Mouse (Mus musculus): ENCODE measurements around the gene Fam78b.

Gene Fam78b

GRCm38 (mm10) chr1:167001174-167001843, at the start of gene Fam78b:
Gene Fam78b (plus strand): TSS chr1:167001417.
- peak in 1 of 2 experiments; percentile 15 for DNase-seq

DNA sequence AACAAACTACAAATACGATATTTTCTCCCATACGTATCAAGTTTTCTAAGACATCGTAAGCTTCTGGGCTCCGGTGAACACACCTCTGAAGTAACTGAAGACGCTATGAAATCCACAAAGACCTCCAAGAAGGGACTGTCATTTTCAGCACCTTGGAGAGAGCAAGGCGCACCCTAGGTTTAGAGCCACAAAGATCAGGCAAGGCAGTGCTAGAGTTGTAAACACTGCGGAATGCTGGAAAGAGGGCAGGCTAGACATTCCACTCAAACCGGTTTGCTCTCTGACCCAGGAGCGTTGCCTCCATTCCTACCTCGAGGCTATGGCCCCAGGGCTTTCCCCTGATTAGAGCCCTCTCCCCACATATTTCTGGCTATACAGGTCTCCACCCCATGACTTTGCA, 36.7 kb upstream of the Fam78b start:
- peak in 1 of 2 experiments; percentile 21 for DNase-seq

DNA sequence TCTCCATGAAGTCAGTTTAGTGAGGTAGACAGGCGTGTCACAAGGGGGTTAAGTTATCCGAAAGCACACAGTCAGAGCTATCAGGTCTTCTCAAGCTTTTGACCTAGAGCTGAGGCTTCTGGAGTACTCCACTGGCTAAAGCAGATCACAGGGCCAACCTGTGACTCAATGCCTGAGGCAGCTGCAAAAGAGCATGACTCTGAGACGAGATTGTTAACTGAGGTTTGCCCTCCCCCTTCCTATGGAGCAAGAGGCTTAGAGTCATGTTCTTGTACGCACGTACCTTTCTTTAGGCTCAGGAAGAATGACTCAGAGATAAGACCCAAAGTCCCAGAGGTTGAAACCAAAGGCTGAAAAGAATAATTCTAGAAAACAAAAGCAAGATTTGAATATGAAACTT, 32.9 kb upstream of the Fam78b start:
- no peak for DNase-seq

- no peak for DNase-seq
Measured at GRCm38 (mm10) chr1:166973731-166974130, 27.5 kb upstream of the Fam78b start.

GRCm38 (mm10) chr1:166978611-166979010, 22.6 kb upstream of the Fam78b start:
- DNase-seq: no peak

DNA sequence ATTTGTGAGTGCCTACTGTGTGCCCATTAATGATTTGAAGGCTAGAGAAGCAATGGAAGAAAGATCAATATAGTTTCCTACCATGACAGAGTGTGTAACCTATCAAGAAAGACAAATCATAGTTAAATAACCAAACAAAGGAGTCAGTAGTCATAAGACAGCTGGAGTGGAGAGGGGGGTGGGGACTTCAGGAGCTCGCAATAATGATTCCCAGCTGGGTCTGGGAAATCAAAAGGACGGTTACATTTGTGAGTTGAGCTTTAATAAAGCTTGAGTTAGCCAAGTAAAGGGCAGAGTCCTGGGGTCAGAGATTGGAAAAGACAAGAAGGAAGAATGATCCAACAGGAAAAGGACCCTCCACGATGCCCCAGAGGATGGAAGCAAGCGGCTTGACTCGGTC, 7.0 kb upstream of the Fam78b start:
- DNase-seq: no peak

- DNase-seq: no peak
Measured at GRCm38 (mm10) chr1:166996250-166996649, 5.0 kb upstream of the Fam78b start.

DNA sequence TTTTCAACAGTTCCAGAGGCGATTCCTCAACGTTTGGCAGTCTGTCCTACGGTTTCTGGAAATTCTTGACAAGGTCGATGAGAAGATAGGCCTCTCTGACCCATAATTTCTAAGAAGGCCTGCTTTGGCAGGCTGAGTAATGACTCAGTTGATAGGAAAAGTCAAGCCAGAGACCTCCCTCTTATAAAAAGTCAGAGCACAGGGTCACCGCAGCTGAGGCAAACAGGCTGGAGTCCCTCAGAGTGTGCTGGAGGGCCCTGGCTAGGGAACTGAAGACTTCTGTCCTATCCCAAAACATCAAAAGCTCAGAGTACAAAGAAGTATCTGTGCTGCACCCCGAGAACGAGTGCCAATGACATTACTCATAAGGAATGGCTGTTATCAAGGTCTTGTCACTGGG, 4.4 kb upstream of the Fam78b start:
- no peak for DNase-seq

DNA sequence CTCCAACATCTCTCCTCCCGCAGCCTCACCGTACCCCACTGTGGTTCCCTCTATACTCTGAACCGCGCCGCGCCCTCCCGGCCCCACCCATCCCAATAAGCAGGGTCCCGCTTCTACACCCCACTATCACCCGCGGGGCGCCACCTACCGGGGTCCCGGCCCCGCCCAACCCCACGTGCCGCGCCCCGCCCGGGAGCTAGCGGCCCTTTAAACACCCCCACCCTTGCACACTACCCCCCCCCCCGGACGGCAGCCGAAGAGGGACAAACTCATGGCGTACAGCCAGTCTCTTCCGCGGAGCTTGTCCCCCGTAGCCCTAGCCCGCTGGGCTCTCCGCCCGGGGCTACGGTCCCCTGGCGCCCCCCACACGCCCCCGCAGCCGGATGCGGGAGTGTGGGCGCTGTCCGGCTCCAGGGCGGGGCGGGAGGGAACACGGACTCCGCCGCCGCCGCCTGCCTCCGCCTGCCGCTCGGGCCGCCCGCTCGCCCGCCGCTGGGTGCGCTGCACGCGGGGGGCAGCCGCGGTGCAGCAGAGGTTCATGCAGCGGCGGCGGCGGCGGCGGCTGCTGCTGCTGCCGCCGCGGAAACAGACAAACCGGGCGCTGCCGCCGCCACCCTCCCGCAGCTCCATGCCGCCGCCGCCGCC, 566 bp upstream of the Fam78b start:
- peak; percentile 82 to 85 for DNase-seq

- peak in 1 of 2 experiments; percentile 13 for DNase-seq
Measured at GRCm38 (mm10) chr1:167001844-167002485, 748 bp downstream of the Fam78b start.

DNA sequence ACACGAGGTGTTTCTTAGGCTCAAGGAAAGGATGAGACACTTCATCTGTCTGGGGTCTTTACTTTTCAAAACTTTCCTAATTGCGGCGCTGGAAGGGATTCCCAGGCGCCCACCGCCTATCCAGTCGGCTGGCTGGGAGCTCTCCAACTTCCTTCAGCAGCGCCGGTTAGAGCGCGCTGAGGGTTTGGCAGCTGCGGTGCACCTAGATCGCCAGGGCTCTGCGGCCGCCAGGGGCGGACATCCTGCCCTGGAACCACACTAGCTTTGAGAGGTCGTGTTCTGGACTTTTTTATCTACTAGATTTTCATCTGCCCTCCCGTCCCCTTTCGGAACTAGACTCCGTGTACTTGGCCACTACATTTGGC, 1.3 kb downstream of the Fam78b start:
- DNase-seq: peak; percentile 58 to 70

DNA sequence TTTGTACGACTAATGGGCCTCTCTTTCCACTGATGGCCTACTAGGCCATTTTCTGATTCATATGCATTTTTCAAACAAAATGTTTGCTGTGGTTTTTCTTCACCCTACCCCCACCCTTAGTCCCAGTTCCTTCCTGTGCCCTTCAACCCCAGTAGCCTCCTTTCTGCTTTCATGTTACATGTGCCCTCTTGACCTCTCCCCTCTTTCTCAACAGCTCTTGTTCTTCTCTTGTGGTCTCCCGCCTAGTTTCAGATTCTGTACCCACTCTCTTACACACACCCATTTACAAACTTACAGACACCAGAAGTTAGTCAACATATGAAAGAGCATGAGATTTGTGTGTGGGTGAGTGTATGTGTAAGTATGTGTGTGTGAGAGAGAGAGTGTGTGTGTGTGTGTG, 3.4 kb downstream of the Fam78b start:
- DNase-seq: peak in 1 of 2 experiments; percentile 21

- peak in 1 of 2 experiments; percentile 17 for DNase-seq
Measured at GRCm38 (mm10) chr1:167007341-167007740, 6.1 kb downstream of the Fam78b start.

- DNase-seq: no peak
Measured at GRCm38 (mm10) chr1:167010190-167010589, 9.0 kb downstream of the Fam78b start.

GRCm38 (mm10) chr1:167011301-167011700, 10.1 kb downstream of the Fam78b start:
- no peak for DNase-seq

DNA sequence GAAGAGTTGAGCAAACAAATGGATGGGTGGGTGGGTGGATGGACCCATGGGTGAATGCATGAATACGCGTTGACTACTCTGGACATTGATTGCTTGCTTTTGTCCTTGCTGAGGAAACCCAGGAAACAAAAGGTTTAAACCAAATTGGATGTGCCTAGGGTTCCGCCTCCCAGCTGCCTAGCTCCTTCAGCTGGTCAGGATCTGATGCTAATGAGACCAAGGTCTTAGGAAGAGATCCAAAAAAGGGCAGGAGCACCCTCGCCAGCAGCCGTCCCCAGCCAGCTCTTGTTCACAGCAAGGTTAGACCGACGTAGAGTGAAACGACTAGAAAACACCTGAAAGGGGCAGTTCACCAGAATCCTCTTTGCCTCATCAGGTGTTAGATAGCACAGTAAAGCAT, 11.4 kb downstream of the Fam78b start:
- peak in 1 of 2 experiments; percentile 9 for DNase-seq

- DNase-seq: no peak
Measured at GRCm38 (mm10) chr1:167013234-167013864, 12.1 kb downstream of the Fam78b start.

GRCm38 (mm10) chr1:167016269-167016668, 15.1 kb downstream of the Fam78b start:
- no peak for DNase-seq

- DNase-seq: no peak
Measured at GRCm38 (mm10) chr1:167022001-167022424, 20.8 kb downstream of the Fam78b start.

DNA sequence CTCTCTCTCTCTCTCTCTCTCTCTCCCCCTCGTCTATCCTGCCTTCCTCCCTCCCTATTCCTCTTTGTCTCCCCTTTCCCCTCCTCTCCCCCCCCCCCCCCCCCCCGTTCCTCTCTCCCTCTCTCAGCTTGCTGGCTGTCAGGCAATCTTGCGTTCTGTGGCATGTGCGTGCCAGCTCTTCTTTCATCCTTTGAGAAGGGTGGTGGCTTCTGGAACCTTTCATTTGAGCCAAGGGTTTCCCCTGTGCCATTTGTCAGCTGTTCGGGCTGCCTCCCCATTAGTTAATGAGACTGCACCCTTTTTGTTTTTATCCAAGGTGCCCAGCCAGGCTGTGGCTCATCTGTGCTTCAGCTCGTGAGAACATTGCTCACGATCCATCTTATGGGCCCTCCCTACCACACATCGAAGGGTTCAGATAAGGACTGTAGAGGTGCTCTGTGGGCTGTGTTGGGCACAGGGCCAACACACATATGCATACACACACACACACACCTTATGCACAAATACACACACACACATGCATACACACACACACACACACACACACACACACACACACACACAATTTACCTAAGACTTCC, 21.4 kb downstream of the Fam78b start:
- no peak for DNase-seq

- no peak for DNase-seq
Measured at GRCm38 (mm10) chr1:167023794-167024193, 22.6 kb downstream of the Fam78b start.

DNA sequence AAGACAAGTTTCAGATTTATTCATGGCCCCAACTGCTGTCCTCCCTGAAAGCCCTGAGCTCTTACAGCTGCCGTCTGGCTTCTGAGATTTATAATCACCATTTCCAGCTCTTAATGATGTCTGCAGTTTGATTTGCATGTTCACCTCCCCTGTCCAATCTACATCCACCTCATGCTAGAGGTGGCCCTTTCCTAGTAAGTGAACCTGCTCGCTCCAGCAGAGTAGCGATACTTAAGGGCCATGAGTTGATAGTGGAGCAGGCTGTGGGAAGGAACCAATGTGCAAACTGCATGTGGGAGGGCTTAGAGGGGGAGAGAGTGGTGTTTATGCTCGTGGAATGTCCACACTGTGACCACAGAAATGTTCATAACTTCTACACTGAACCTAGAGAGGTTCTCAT, 23.7 kb downstream of the Fam78b start:
- DNase-seq: no peak

GRCm38 (mm10) chr1:167032046-167032648, 30.9 kb downstream of the Fam78b start:
- no peak for DNase-seq
